Mouse (Mus musculus) intestine, embryonic 16.5 days (tissue): ENCODE measurements at regions not wholly inside any gene's neighbourhood (a gene's known extent, or its start where the extent isn't known, plus 50 kb on each side); places are given as distances from the start of the nearest gene placed in this dataset.

ENCODE experiments used
- ATAC-seq: fragments of 200-750 bp; cut with Nextera tagmentation; 2 replicates; pipeline ENCODE4 v1.8.0; 2017; ENCODE audit warnings: moderate TSS enrichment, moderate library complexity
- H3K27ac ChIP-seq: fragments of 300-500 bp; sonication (generic); 2 replicates; pipeline ENCODE4 v1.5.1; 2014; ENCODE audit warnings: mild to moderate bottlenecking, low read length
- H3K27me3 ChIP-seq: fragments of 300-500 bp; sonication (generic); replicated peaks from 2 replicates; pipeline ENCODE4 v1.6.1; 2014; ENCODE audit warnings: low read length, control low read depth, mixed read lengths; ENCODE audit not compliant: control insufficient read depth, insufficient read depth
- H3K36me3 ChIP-seq: fragments of 300-500 bp; sonication (generic); 2 replicates; pipeline ENCODE4 v1.6.1; 2014; ENCODE audit warnings: low read length, control low read depth; ENCODE audit not compliant: control insufficient read depth, insufficient read depth
- H3K4me1 ChIP-seq: fragments of 300-500 bp; sonication (generic); 2 replicates; pipeline ENCODE4 v1.6.1; 2014; ENCODE audit warnings: low read length, control low read depth, mixed read lengths; ENCODE audit not compliant: control insufficient read depth, insufficient read depth
- H3K4me2 ChIP-seq: fragments of 300-500 bp; sonication (generic); 2 replicates; pipeline ENCODE4 v1.6.1; 2014; ENCODE audit warnings: low read depth, low read length, control low read depth
- H3K4me3 ChIP-seq: fragments of 300-500 bp; sonication (generic); 2 replicates; pipeline ENCODE4 v1.5.1; 2014; ENCODE audit warnings: mild to moderate bottlenecking, low read length
- H3K9ac ChIP-seq: fragments of 300-500 bp; sonication (generic); 2 replicates; pipeline ENCODE4 v1.6.1; 2014; ENCODE audit warnings: low read depth, low read length
- H3K9me3 ChIP-seq: fragments of 300-500 bp; sonication (generic); 2 replicates; pipeline ENCODE4 v1.6.1; 2016; ENCODE audit warnings: low read length, control low read depth; ENCODE audit not compliant: control insufficient read depth
- WGBS: fragments of 180-500 bp; shearing (Covaris S2); extraction: QIAGEN DNeasy Blood & Tissue Kit; methylation state at CpG from one replicate; pipeline ENCODE4 v1.1.7; 2014; 5-methylcytosine and 5-hydroxymethylcytosine counted together

DNA sequence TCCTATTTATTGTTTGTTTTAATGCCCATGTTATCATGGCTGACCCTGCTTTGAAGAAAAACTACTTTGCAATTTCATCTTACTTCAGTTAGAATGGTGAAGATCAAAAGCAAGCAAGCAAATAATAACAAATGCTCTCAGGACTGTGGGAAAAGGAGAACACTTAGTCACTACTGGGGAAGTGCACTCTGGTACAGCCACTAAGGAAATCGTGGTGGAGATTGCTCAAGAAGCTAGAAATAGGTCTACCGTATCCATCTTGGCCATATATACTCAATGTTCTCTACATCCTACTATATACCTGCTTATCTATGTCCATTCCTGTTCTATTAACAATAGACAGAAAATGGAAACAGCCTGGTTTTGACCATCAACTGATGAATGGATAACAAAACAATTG, 290.1 kb upstream of the 1700056E22Rik start:
- H3K27me3 ChIP-seq = no peaks in the 10 kb centered on the region
- no peak overlapping the region for H3K4me2 ChIP-seq
- no peak overlapping the region for H3K9ac ChIP-seq
- no peak overlapping the region for H3K4me3 ChIP-seq
- H3K36me3 ChIP-seq = no peaks in the 10 kb centered on the region
- H3K27ac ChIP-seq = no peak overlapping the region
- ATAC-seq = no peak
- 81% methylated on average over 2 of the region's 2 CpGs for WGBS
- no peaks in the 10 kb centered on the region for H3K9me3 ChIP-seq
- H3K4me1 ChIP-seq = no peaks in the 10 kb centered on the region

- H3K9ac ChIP-seq = no peak overlapping the region
- 70% methylated on average over 3 of the region's 3 CpGs for WGBS
- H3K36me3 ChIP-seq = no peaks in the 10 kb centered on the region
- H3K4me2 ChIP-seq = no peak overlapping the region
- no peak overlapping the region for H3K4me3 ChIP-seq
- H3K4me1 ChIP-seq = no peaks in the 10 kb centered on the region
- no peak for ATAC-seq
- no peak overlapping the region for H3K27ac ChIP-seq
- H3K9me3 ChIP-seq = no peaks in the 10 kb centered on the region
- no peaks in the 10 kb centered on the region for H3K27me3 ChIP-seq
Measured at GRCm38 (mm10) chr1:184320521-184321177, 286.5 kb upstream of the 1700056E22Rik start.

GRCm38 (mm10) chr1:184310185-184310815, 276.2 kb upstream of the 1700056E22Rik start:
- WGBS = 84% methylated on average over 19 of the region's 19 CpGs
- H3K9me3 ChIP-seq = no peaks in the 10 kb centered on the region
- no peak overlapping the region for H3K4me2 ChIP-seq
- no peaks in the 10 kb centered on the region for H3K4me1 ChIP-seq
- no peaks in the 10 kb centered on the region for H3K27me3 ChIP-seq
- no peaks in the 10 kb centered on the region for H3K36me3 ChIP-seq
- no peak for ATAC-seq
- H3K27ac ChIP-seq = no peak overlapping the region
- no peak overlapping the region for H3K4me3 ChIP-seq
- no peak overlapping the region for H3K9ac ChIP-seq

GRCm38 (mm10) chr1:184304813-184305212, 270.7 kb upstream of the 1700056E22Rik start:
- no peaks in the 10 kb centered on the region for H3K36me3 ChIP-seq
- no peak overlapping the region for H3K27ac ChIP-seq
- 85% methylated on average over 4 of the region's 4 CpGs for WGBS
- H3K4me2 ChIP-seq = no peak overlapping the region
- no peak for ATAC-seq
- no peaks in the 10 kb centered on the region for H3K9me3 ChIP-seq
- no peaks in the 10 kb centered on the region for H3K4me1 ChIP-seq
- no peak overlapping the region for H3K9ac ChIP-seq
- no peaks in the 10 kb centered on the region for H3K27me3 ChIP-seq
- H3K4me3 ChIP-seq = no peak overlapping the region

DNA sequence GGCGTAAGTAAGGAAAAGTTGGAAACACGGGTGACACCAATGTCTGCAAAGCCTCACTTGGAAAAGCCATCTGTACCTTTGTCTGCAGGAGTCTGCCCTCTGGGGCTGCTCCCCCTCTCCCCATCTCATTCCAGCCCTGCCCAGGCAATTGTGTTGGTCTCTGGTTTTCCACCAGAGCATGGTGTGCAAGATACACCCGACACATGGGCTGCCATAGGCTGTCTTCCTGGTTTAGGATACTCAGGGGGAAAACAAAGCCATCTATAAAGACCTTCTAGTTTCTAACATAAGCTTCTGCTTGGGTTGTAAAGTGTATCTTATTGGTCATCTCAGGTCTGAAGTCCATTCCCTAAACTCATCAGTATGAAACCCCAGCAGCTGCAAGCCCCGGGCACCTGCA, 270.1 kb upstream of the 1700056E22Rik start:
- Histone ChIP-seq H3K4me2 (no peak overlapping the region), H3K4me3 (no peak overlapping the region), H3K27ac (no peak overlapping the region), H3K4me1 (no peaks in the 10 kb centered on the region), H3K27me3 (no peaks in the 10 kb centered on the region), H3K9me3 (no peaks in the 10 kb centered on the region), H3K36me3 (no peaks in the 10 kb centered on the region), H3K9ac (no peak overlapping the region)
- WGBS = 86% methylated on average over 4 of the region's 4 CpGs
- no peak for ATAC-seq

GRCm38 (mm10) chr1:184298701-184299100, 264.6 kb upstream of the 1700056E22Rik start:
- WGBS = 85% methylated on average over 1 of the region's 1 CpGs
- H3K9ac ChIP-seq = no peak overlapping the region
- ATAC-seq = no peak
- no peaks in the 10 kb centered on the region for H3K27me3 ChIP-seq
- H3K27ac ChIP-seq = no peak overlapping the region
- H3K4me3 ChIP-seq = no peak overlapping the region
- H3K4me2 ChIP-seq = no peak overlapping the region
- no peaks in the 10 kb centered on the region for H3K36me3 ChIP-seq
- no peaks in the 10 kb centered on the region for H3K9me3 ChIP-seq
- no peaks in the 10 kb centered on the region for H3K4me1 ChIP-seq

GRCm38 (mm10) chr1:184297001-184297740, 263.1 kb upstream of the 1700056E22Rik start:
- H3K27me3 ChIP-seq = no peaks in the 10 kb centered on the region
- 62% methylated on average over 4 of the region's 4 CpGs for WGBS
- ATAC-seq = no peak
- no peaks in the 10 kb centered on the region for H3K4me1 ChIP-seq
- no peak overlapping the region for H3K27ac ChIP-seq
- no peak overlapping the region for H3K9ac ChIP-seq
- H3K9me3 ChIP-seq = no peaks in the 10 kb centered on the region
- H3K4me2 ChIP-seq = no peak overlapping the region
- H3K4me3 ChIP-seq = no peak overlapping the region
- H3K36me3 ChIP-seq = no peaks in the 10 kb centered on the region

GRCm38 (mm10) chr1:184291129-184291528, 257.0 kb upstream of the 1700056E22Rik start:
- Histone ChIP-seq H3K36me3 (no peaks in the 10 kb centered on the region), H3K27me3 (no peaks in the 10 kb centered on the region), H3K4me3 (no peak overlapping the region), H3K4me2 (no peak overlapping the region), H3K9me3 (no peaks in the 10 kb centered on the region), H3K27ac (no peak overlapping the region), H3K4me1 (no peaks in the 10 kb centered on the region), H3K9ac (no peak overlapping the region)
- WGBS = 84% methylated on average over 7 of the region's 7 CpGs
- ATAC-seq = no peak

DNA sequence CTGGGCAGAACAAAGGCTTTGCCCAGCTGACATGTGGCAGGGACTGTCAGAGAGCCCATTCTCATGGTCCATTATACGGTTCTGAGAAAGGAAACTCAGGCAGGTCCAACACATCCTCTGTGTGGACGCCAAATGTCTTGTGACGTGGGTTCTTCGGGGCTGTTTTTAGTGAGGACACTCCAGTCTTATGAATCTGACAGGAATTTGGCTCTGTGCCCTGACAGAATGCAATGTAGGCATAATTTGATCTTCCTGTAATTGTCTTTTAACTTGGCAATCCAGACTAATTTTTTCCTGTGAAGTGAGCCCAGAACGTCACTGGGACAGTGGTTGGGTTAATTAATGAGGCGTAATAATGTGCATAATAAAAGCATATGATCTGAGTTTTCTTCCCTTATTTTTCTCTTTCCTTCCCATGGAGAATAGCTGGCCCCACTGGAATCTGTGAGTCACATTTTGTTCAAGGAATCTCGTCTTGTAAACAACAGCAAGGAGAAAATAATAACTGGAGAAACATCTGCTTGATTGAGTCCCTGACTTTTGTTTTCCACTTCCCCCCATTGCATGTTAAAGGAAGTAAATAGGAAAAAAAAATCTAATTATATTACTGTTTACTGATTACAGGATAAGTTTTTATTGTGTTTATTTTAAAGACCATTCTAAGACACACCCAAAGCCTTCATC, 255.8 kb upstream of the 1700056E22Rik start:
- Histone ChIP-seq H3K36me3 (no peaks in the 10 kb centered on the region), H3K4me3 (no peak overlapping the region), H3K4me1 (no peaks in the 10 kb centered on the region), H3K9me3 (no peaks in the 10 kb centered on the region), H3K27me3 (no peaks in the 10 kb centered on the region), H3K4me2 (no peak overlapping the region), H3K27ac (no peak overlapping the region), H3K9ac (no peak overlapping the region)
- no peak for ATAC-seq
- 48% methylated on average over 7 of the region's 7 CpGs for WGBS
